Mouse (Mus musculus) thymus, postnatal 10 days (tissue): ENCODE results near the gene Tmem131l.
"Not testable (repeated sequence)": the region's sequence is repeated elsewhere in the genome, so short reads cannot be mapped to it uniquely, and the experiment has no call there.

Experiments
- DNase-seq, 2 experiments: peaks; one replicate each; pipeline ENCODE4 v3.0.0; 2021; ENCODE audit warnings: low spot score in 2 of 2

The Tmem131l gene

DNA sequence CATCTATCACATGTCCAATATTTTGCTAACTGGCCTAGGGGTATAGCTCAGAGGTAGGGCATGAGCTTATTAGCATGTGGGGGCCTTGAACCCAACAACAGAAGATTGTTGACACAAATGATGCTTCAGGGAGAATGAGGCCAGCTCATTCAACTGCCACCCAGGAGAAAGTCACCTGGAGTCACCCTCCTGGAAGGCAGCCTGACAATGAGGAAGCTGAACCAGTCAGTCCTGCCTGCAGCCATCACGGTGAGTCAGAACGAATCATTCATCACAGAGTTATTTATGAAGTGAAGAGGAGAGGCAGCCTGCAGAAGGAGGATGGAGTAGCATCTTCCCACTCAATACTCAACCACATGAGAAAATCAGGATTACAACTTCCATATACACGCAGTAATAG, 124.9 kb downstream of the Tmem131l start:
- DNase-seq = no peak

DNA sequence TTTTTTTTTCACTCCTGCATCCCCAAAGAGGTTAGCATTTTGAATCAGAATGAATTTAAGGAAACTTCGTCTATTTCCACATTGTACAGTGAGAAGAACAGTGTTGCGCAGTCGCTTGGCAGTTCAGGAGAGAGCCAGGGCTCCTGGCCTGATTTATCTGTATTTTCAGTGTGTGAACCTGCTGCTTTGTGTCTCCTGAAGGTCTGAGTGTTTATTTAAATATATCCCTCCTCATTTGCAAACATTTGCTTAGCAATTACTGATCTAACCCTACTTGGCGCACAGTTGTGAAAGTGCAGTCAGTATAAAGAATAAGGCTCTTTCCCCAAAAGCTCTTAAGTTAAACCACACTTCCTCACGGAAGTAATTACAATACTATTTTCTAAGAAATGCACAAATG, 129.3 kb downstream of the Tmem131l start:
- no peak for DNase-seq

DNA sequence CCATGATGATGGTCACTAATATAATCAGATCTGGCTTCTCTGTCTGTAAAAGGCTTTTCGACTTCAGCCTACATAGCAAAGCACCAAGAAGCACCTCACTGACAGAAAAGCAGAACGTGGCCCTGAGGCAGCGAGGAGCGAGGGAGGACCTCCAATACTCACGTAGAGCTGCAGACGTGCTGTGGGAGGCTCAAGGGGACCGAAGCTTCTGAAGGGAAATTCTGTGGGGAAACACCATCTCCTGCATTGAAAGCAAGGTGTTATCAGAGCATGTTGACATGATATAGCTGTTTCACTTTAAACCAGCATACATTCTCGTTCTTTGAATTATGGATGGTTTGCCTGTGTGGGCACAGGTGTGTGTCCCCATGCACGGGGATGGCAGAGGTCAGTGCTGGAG, 133.8 kb downstream of the Tmem131l start:
- DNase-seq = no peak

- DNase-seq = no peak
Measured at GRCm38 (mm10) chr3:83905161-83905560, 134.8 kb downstream of the Tmem131l start.

GRCm38 (mm10) chr3:83904176-83904958, 135.6 kb downstream of the Tmem131l start:
- no peak for DNase-seq

DNA sequence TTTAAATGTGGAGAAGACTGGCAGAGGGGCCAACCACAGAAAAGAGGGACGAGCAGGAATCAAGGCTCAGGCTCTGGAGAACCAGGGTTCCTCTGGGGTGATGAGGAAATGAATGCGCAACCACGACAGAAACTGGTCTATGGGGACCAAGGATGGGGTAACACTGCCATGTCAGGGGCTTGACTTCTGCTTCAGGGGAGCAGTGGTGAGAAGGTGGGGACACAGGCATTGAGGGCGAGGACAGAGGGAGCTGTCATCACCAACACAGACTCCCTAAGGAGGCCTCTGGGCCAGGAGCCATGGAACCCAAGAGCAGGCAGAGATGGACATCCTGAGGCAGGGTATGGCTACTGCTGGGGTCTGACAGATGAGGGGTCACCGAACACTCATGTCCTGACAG, 137.0 kb downstream of the Tmem131l start:
- no peak for DNase-seq

DNA sequence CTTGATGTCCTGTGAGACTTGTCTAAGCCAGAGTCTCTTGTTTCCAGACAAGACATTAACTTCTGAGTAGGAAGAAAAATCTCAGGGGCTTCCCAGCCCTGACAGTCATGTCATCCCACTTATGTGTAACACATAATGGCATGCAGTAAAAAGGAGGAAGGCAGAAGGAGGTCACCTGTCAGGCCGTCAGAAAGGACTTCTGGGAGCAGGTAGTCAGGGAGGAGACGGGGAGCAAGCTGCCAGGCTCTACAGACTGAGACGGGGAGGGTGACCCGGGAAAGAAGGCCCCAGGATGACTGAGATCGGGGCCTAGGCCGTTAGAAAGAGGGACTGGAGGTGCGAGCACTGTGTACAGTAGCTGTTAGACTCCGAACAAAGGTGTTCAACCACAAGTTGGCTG, 137.5 kb downstream of the Tmem131l start:
- DNase-seq = no peak

GRCm38 (mm10) chr3:83900756-83901373, 139.1 kb downstream of the Tmem131l start:
- DNase-seq = no peak

- DNase-seq = no peak
Measured at GRCm38 (mm10) chr3:83899556-83899955, 140.4 kb downstream of the Tmem131l start.

- DNase-seq = no peak
Measured at GRCm38 (mm10) chr3:83898246-83898645, 141.7 kb downstream of the Tmem131l start.

- no peak for DNase-seq
Measured at GRCm38 (mm10) chr3:83895811-83896210, 144.2 kb downstream of the Tmem131l start.

- no peak for DNase-seq
Measured at GRCm38 (mm10) chr3:83895111-83895510, 144.9 kb downstream of the Tmem131l start.

DNA sequence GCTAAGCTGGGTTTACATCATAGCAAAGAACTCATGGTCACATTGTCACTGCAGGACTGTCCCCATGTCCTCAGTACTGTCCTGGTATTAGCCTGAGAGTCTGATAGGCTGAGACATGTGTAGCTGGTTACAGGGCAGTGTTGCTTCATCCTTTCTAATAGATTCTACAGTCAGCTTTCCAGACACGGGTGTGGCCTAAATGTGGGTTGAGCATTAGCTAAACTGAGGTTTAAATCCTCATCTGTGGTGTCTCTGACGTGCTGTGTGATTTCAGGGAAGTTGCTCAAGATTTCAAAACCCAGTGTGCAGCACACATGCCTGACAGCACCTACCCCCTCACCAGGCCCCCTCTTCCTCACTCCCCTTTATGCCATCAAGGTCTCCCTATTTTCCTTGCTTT, 154.8 kb downstream of the Tmem131l start:
- no peak for DNase-seq

- DNase-seq = not testable (repeated sequence)
Measured at GRCm38 (mm10) chr3:83879261-83880050, 160.5 kb downstream of the Tmem131l start.

- no peak for DNase-seq
Measured at GRCm38 (mm10) chr3:83878801-83879200, 161.2 kb downstream of the Tmem131l start.

DNA sequence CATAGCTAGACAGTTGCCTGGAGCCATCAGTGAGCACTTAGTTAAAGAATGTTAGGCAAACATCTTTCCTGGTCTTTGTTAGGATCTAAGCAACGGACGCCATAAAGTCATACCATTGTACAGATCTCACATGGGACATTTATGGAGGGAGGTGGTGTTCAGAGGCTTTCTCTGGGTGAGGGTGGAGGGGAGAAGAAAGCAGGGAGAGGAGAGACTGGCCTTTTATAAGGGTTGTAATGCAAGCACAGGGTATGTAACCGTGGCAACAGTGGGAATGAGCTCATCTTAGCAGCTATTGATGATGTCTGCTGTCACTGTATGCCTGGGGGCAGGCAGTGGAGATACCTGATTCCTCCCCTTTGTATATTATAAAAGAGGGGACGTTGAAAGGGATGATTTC, 163.7 kb downstream of the Tmem131l start:
- DNase-seq = no peak

- not testable (repeated sequence) for DNase-seq
Measured at GRCm38 (mm10) chr3:83875078-83875477, 164.9 kb downstream of the Tmem131l start.

GRCm38 (mm10) chr3:83872853-83873252, 167.1 kb downstream of the Tmem131l start:
- DNase-seq = not testable (repeated sequence)

GRCm38 (mm10) chr3:83871962-83872361, 168.0 kb downstream of the Tmem131l start:
- DNase-seq = not testable (repeated sequence)

DNA sequence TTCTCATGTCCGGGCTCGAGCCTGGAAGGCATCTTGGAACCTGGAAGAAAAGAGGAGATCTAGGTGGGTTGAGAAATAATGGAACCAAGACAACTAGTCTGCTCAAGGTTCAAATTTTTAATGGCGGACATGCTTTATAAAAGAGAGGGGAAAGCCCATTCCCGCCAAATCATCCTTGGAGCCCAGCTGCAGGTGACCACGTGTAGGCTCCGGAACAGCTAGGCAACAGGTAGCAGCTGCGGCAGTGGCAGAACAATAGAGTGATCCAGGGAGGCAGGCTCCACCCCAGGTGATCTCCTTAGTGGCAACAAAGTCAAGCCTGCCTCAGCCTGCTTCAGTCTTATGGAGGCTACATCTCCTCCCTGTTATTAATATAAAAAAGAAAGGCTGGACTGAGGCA, 168.4 kb downstream of the Tmem131l start:
- DNase-seq = not testable (repeated sequence)

GRCm38 (mm10) chr3:83869776-83870175, 170.2 kb downstream of the Tmem131l start:
- DNase-seq = no peak

DNA sequence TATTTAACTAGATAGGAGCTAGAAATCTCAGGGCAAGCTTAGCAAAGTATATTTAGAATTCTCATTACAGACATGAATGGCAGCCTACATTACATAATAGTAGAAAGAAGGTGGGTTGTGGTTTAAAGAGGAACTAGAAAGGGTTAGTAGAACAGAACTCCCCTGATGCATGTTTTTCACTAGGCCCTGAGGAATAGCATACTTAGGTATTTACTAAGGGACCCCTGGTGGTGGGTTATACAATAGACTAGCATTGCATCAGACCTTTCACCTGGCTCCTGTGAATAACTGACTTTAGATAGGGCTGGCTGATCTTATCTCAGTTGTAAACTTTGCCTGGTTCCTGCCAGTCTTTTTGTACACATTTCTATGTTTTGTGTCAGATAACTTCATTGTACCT, 172.9 kb downstream of the Tmem131l start:
- not testable (repeated sequence) for DNase-seq

DNA sequence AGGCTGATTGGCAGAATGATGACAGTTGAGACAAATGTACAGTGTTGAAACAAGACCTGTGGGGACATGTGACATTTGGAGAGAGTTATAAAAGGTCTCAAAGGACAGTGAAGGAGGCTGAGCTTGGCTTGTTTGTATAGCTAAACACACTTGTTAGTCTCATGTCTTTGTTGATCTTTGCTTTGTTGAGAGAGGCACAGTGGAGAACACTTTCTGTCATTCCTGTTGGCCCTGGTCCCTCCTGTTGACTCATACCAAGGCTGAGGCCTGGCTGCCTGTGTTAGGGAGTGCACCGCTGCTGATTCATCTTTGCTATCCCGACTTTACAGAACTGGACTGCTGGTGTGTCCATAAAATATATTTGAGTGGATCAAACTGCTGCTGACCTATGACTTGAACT, 174.8 kb downstream of the Tmem131l start:
- DNase-seq = no peak
